Mouse (Mus musculus) liver, adult 2 months (tissue): ENCODE measurements at regions not wholly inside any gene's neighbourhood (a gene's known extent, or its start where the extent isn't known, plus 50 kb on each side); places are given as distances from the start of the nearest gene placed in this dataset.

ENCODE experiments used
- DNase-seq: peaks from one replicate; pipeline ENCODE4 v3.0.0-alpha.2; 2011; ENCODE audit warnings: low read depth, low spot score; ENCODE audit errors: extremely low read depth
- H3K27ac ChIP-seq: fragments of 200-500 bp; replicated peaks from 2 replicates; pipeline ENCODE4 v1.5.1; 2012; ENCODE audit warnings: low read depth, mild to moderate bottlenecking, control low read depth, inconsistent platforms, low read length; ENCODE audit not compliant: insufficient read depth
- H3K27me3 ChIP-seq: fragments of 200-500 bp; 2 replicates; pipeline ENCODE4 v1.6.1; 2012; ENCODE audit warnings: mild to moderate bottlenecking, moderate library complexity, low read length, inconsistent platforms; ENCODE audit not compliant: control insufficient read depth, insufficient read depth
- H3K36me3 ChIP-seq: fragments of 200-500 bp; 2 replicates; pipeline ENCODE4 v1.6.1; 2012; ENCODE audit warnings: low read length, inconsistent platforms; ENCODE audit not compliant: control insufficient read depth, insufficient read depth
- H3K4me1 ChIP-seq: fragments of 200-500 bp; 2 replicates; pipeline ENCODE4 v1.6.1; 2011; ENCODE audit warnings: low read length; ENCODE audit not compliant: control insufficient read depth, insufficient read depth
- H3K4me3 ChIP-seq: fragments of 200-500 bp; 2 replicates; pipeline ENCODE4 v1.5.1; 2011; ENCODE audit warnings: low read depth, mild to moderate bottlenecking, control low read depth, low read length, moderate library complexity; ENCODE audit not compliant: insufficient read depth
- H3K79me2 ChIP-seq: fragments of 200-500 bp; 2 replicates; pipeline ENCODE4 v1.6.1; 2012; ENCODE audit warnings: inconsistent platforms, mild to moderate bottlenecking, low read length, moderate library complexity; ENCODE audit not compliant: control insufficient read depth, insufficient read depth
- H3K9ac ChIP-seq: fragments of 200-500 bp; 2 replicates; pipeline ENCODE4 v1.6.1; 2012; ENCODE audit warnings: low read depth, mild to moderate bottlenecking, control low read depth, inconsistent platforms, low read length
- CTCF ChIP-seq: fragments of 200-500 bp; IDR thresholded peaks from 2 replicates; pipeline ENCODE4 v1.5.1; 2011; ENCODE audit warnings: low read depth, low read length, control low read depth
- POLR2A ChIP-seq: fragments of 200-500 bp; IDR thresholded peaks from 2 replicates; pipeline ENCODE4 v1.6.1; 2011; ENCODE audit warnings: low read length, control low read depth; ENCODE audit not compliant: insufficient read depth; ENCODE audit errors: extremely low read depth
- WGBS: fragments of 180-500 bp; shearing (Covaris S2); methylation state at CpG from one replicate; pipeline ENCODE4 v1.1.7; 2018; 5-methylcytosine and 5-hydroxymethylcytosine counted together

- no peak for TF ChIP-seq POLR2A
- TF ChIP-seq CTCF = no peak
These were observed 83.4 kb upstream of the Mef2a start for GRCm38 (mm10) chr7:67456015-67456414.

GRCm38 (mm10) chr7:67454458-67454857, 81.8 kb upstream of the Mef2a start:
- Histone ChIP-seq H3K4me3 (no peak overlapping the region), H3K4me1 (peaks cover 2% of the 10 kb centered on the region; the same call in 1 of the 2 replicates), H3K27me3 (no peaks in the 10 kb centered on the region), H3K79me2 (no peaks in the 10 kb centered on the region), H3K27ac (no peak overlapping the region), H3K9ac (no peak overlapping the region), H3K36me3 (no peaks in the 10 kb centered on the region)
- DNase-seq = peak; percentile 58
- 25% methylated on average over 4 of the region's 4 CpGs for WGBS
- no peak for TF ChIP-seq POLR2A
- TF ChIP-seq CTCF = peak; percentile 54

More at GRCm38 (mm10) chr7:67456015-67456414, 83.4 kb upstream of the Mef2a start:
- H3K4me1 ChIP-seq = peaks cover 2% of the 10 kb centered on the region; the same call in 1 of the 2 replicates
- DNase-seq = no peak
- no peaks in the 10 kb centered on the region for H3K27me3 ChIP-seq
- no peak overlapping the region for H3K27ac ChIP-seq
- H3K9ac ChIP-seq = no peak overlapping the region
- no peak overlapping the region for H3K4me3 ChIP-seq
- no peaks in the 10 kb centered on the region for H3K79me2 ChIP-seq
- WGBS = 88% methylated on average over 4 of the region's 4 CpGs
- no peaks in the 10 kb centered on the region for H3K36me3 ChIP-seq

GRCm38 (mm10) chr7:67451157-67451793, 78.6 kb upstream of the Mef2a start:
- Histone ChIP-seq H3K4me3 (no peak overlapping the region), H3K27ac (0 out of 2 replicates have a peak overlapping the region, but pooled peaks have one; percentile 20), H3K9ac (no peak overlapping the region), H3K79me2 (no peaks in the 10 kb centered on the region), H3K36me3 (no peaks in the 10 kb centered on the region), H3K27me3 (no peaks in the 10 kb centered on the region), H3K4me1 (peaks cover 4% of the 10 kb centered on the region; the same call in 1 of the 2 replicates)
- WGBS = 75% methylated on average over 6 of the region's 6 CpGs
- no peak for TF ChIP-seq POLR2A
- no peak for TF ChIP-seq CTCF
- peak; percentile 40 for DNase-seq

GRCm38 (mm10) chr7:67446606-67447005, 73.9 kb upstream of the Mef2a start:
- 57% methylated on average over 9 of the region's 9 CpGs for WGBS
- DNase-seq = no peak
- Histone ChIP-seq H3K27ac (peak overlapping the region; percentile 10; the same call in 1 of the 2 replicates), H3K79me2 (no peaks in the 10 kb centered on the region), H3K4me3 (no peak overlapping the region), H3K27me3 (no peaks in the 10 kb centered on the region), H3K4me1 (peaks cover 3% of the 10 kb centered on the region; the same call in 1 of the 2 replicates), H3K9ac (no peak overlapping the region), H3K36me3 (no peaks in the 10 kb centered on the region)
- TF ChIP-seq CTCF (no peak), POLR2A (no peak)

- H3K4me3 ChIP-seq = no peak overlapping the region
- peak; percentile 39 for DNase-seq
- 68% methylated on average over 12 of the region's 12 CpGs for WGBS
These were observed 72.8 kb upstream of the Mef2a start for GRCm38 (mm10) chr7:67445203-67446041.

More at GRCm38 (mm10) chr7:67445203-67446041, 72.8 kb upstream of the Mef2a start:
- TF ChIP-seq POLR2A (no peak), CTCF (no peak)
- no peaks in the 10 kb centered on the region for H3K36me3 ChIP-seq
- peaks cover 3% of the 10 kb centered on the region; the same call in 1 of the 2 replicates for H3K4me1 ChIP-seq
- no peaks in the 10 kb centered on the region for H3K27me3 ChIP-seq
- no peaks in the 10 kb centered on the region for H3K79me2 ChIP-seq
- H3K27ac ChIP-seq = peak overlapping the region; percentile 78
- peak overlapping the region; percentile 46 for H3K9ac ChIP-seq
